Mouse (Mus musculus): ENCODE data around the gene AC124108.1.

DNA sequence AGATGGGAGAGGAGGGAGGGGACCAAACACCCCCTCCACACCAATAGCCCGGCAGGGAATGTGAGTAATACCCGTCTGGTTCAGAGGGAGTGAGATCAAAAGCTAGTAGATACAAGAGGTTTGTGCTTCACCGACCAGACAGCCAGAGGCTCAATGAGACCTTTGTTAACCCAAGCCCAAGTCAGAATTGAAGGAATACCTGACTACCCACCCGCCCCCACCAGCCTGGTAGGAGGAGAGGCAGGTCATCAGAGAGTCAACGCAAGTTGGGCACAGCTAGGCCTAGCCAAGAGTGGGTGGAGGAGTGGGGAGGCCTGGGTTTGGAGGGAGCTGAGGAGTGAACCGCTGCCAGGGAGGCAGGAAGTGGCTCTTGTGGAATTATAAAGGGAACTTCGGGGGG is 5.1 kb downstream of the AC124108.1 start:
- TF ChIP-seq CTCF (conservative IDR thresholded peaks at IDR 0.05; ENCODE audit: insufficient read depth, insufficient read length, low read depth, low read length) (no peak), POLR2A (IDR thresholded peaks at IDR 0.05; ENCODE audit: low read depth, low read length) (no peak)

All from kidney, adult 2 months (tissue).